Comparison of ENCODE assay signal across 7 mouse cellular contexts in genomic region chr5:115133358-115134066, GRCm38 (mm10). TPM values are rescaled to one million over a fixed set of nuclear protein-coding genes. Genes with fewer than 3 reads are reported as not detected.
DNase-seq lines count a peak whose midpoint lies in the region; ATAC-seq and TF ChIP-seq lines count a peak whose summit lies in the region.

No protein-coding gene starts in this region.

- no peak for ATAC-seq in neural tube, embryonic 11.5 days (ENCODE audit: insufficient read depth, low FRiP score, low TSS enrichment)
- no peak for ATAC-seq in forebrain, embryonic 13.5 days
- no peak for ATAC-seq in limb, embryonic 14.5 days (ENCODE audit: low FRiP score, low read depth)
- ATAC-seq in stomach, embryonic 16.5 days (ENCODE audit: insufficient read depth, low FRiP score): no peak

- DNase-seq in neural tube, embryonic 11.5 days (ENCODE audit: low spot score): no peak
- DNase-seq in neural tube, embryonic 10.5 days (ENCODE audit: extremely low spot score, low spot score): no peak
- no peak for DNase-seq in limb, embryonic 14.5 days (ENCODE audit: low spot score)
- DNase-seq in adrenal gland, adult (ENCODE audit: inconsistent age in 2 of 2, low spot score in 1 of 2): no peak
- DNase-seq in adrenal gland, postnatal 14 days: no peak

- peaks cover 9% of the 10 kb centered on the region for H3K4me1 ChIP-seq in neural tube, embryonic 11.5 days (ENCODE audit: control insufficient read depth, insufficient read depth, low read length)
- H3K4me1 ChIP-seq in forebrain, embryonic 13.5 days: peaks cover 19% of the 10 kb centered on the region
- peaks cover 17% of the 10 kb centered on the region for H3K4me1 ChIP-seq in limb, embryonic 14.5 days (ENCODE audit: control insufficient read depth, insufficient read depth, low read length)
- peaks cover 10% of the 10 kb centered on the region for H3K4me1 ChIP-seq in stomach, embryonic 16.5 days (ENCODE audit: control insufficient read depth, insufficient read depth, low read length)

- TF ChIP-seq POLR2A in limb, embryonic 14.5 days (IDR thresholded peaks at IDR 0.05; ENCODE audit: borderline replicate concordance, extremely low read depth, insufficient read depth, insufficient read length): no peak

- whole genome bisulfite sequencing in neural tube, embryonic 11.5 days: 64% methylated on average over 6 of the region's 6 CpGs
- WGBS in forebrain, embryonic 13.5 days: 58% methylated on average over 6 of the region's 6 CpGs
- WGBS in limb, embryonic 14.5 days: 48% methylated on average over 6 of the region's 6 CpGs
- 61% methylated on average over 6 of the region's 6 CpGs for WGBS in stomach, embryonic 16.5 days

- H3K27ac ChIP-seq in neural tube, embryonic 11.5 days (ENCODE audit: low read depth, low read length): no peak overlapping the region
- H3K27ac ChIP-seq in forebrain, embryonic 13.5 days: no peak overlapping the region
- no peak overlapping the region for H3K27ac ChIP-seq in limb, embryonic 14.5 days (replicated peaks; ENCODE audit: low read depth, low read length)
- no peak overlapping the region for H3K27ac ChIP-seq in stomach, embryonic 16.5 days (ENCODE audit: low read length)

- no peaks in the 10 kb centered on the region for H3K9me3 ChIP-seq in neural tube, embryonic 11.5 days (ENCODE audit: control insufficient read depth, low read length)
- no peaks in the 10 kb centered on the region for H3K9me3 ChIP-seq in forebrain, embryonic 13.5 days (replicated peaks)
- H3K9me3 ChIP-seq in limb, embryonic 14.5 days (ENCODE audit: control insufficient read depth, low read length): no peaks in the 10 kb centered on the region
- no peaks in the 10 kb centered on the region for H3K9me3 ChIP-seq in stomach, embryonic 16.5 days (replicated peaks; ENCODE audit: control insufficient read depth, low read length)

- H3K4me2 ChIP-seq in neural tube, embryonic 11.5 days (ENCODE audit: low read depth): peak overlapping the region; percentile 98
- peak overlapping the region; percentile 92 for H3K4me2 ChIP-seq in forebrain, embryonic 13.5 days
- H3K4me2 ChIP-seq in limb, embryonic 14.5 days (replicated peaks; ENCODE audit: low read depth, low read length, severe bottlenecking): peak overlapping the region; percentile 84
- H3K4me2 ChIP-seq in stomach, embryonic 16.5 days (ENCODE audit: low read depth, low read length): peak overlapping the region; percentile 99

- H3K9ac ChIP-seq in neural tube, embryonic 11.5 days (ENCODE audit: low read length): peak overlapping the region; percentile 90
- peak overlapping the region; percentile 89 for H3K9ac ChIP-seq in forebrain, embryonic 13.5 days
- peak overlapping the region; percentile 85 for H3K9ac ChIP-seq in limb, embryonic 14.5 days (ENCODE audit: low read depth, low read length, severe bottlenecking)
- peak overlapping the region; percentile 89; the same call in 1 of the 2 replicates for H3K9ac ChIP-seq in stomach, embryonic 16.5 days (ENCODE audit: low read length)

- H3K27me3 ChIP-seq in neural tube, embryonic 11.5 days (ENCODE audit: control insufficient read depth, insufficient read depth, low read length): no peaks in the 10 kb centered on the region
- no peaks in the 10 kb centered on the region for H3K27me3 ChIP-seq in forebrain, embryonic 13.5 days
- no peaks in the 10 kb centered on the region for H3K27me3 ChIP-seq in limb, embryonic 14.5 days (ENCODE audit: control insufficient read depth, insufficient read depth, low read length)
- H3K27me3 ChIP-seq in stomach, embryonic 16.5 days (ENCODE audit: control insufficient read depth, insufficient read depth, low read length): no peaks in the 10 kb centered on the region

- H3K36me3 ChIP-seq in neural tube, embryonic 11.5 days (ENCODE audit: control insufficient read depth, insufficient read depth, low read length): peaks cover 4% of the 10 kb centered on the region; the same call in 1 of the 2 replicates
- H3K36me3 ChIP-seq in forebrain, embryonic 13.5 days (ENCODE audit: poor library complexity, severe bottlenecking): peaks cover 18% of the 10 kb centered on the region
- peaks cover 21% of the 10 kb centered on the region for H3K36me3 ChIP-seq in limb, embryonic 14.5 days (ENCODE audit: control insufficient read depth, insufficient read depth, low read length)
- H3K36me3 ChIP-seq in stomach, embryonic 16.5 days (ENCODE audit: control insufficient read depth, insufficient read depth, low read length): no peaks in the 10 kb centered on the region

- peak overlapping the region; percentile 98 for H3K4me3 ChIP-seq in neural tube, embryonic 11.5 days (ENCODE audit: low read depth, low read length)
- peak overlapping the region; percentile 89 for H3K4me3 ChIP-seq in forebrain, embryonic 13.5 days
- peak overlapping the region; percentile 94 for H3K4me3 ChIP-seq in limb, embryonic 14.5 days (replicated peaks; ENCODE audit: low read length)
- H3K4me3 ChIP-seq in stomach, embryonic 16.5 days (replicated peaks; ENCODE audit: low read length): peak overlapping the region; percentile 86

RNA-seq across cellular contexts. Expression of gene Unc119b, which starts 1.3 kb away (rescaled TPM):
- polyA plus RNA-seq in neural tube, embryonic 11.5 days (2014; fragmentation: Nextera tagmentation; extraction: Ambion mirVana): 67.7 and 73.4 TPM in 2 replicates
- 44.8 and 49.9 TPM in 2 replicates for polyA plus RNA-seq in forebrain, embryonic 13.5 days (2015; fragmentation: Nextera tagmentation; extraction: Ambion mirVana)
- polyA plus RNA-seq in limb, embryonic 14.5 days (2012; rRNA removed): 44.3 and 53.9 TPM in 2 replicates
- polyA plus RNA-seq in limb, embryonic 14.5 days (2014; fragmentation: Nextera tagmentation; extraction: Ambion mirVana): 38.4 and 41.1 TPM in 2 replicates
- polyA plus RNA-seq in stomach, embryonic 16.5 days (2015; fragmentation: Nextera tagmentation; extraction: Ambion mirVana): 22.2 and 25.4 TPM in 2 replicates
- total RNA-seq in adrenal gland, postnatal 14 days (2021): 36.9 and 42.8 TPM in 2 replicates

RNA-seq across cellular contexts. Expression of gene Acads, which starts 14.4 kb away (rescaled TPM):
- 27.7 and 31.3 TPM in 2 replicates for polyA plus RNA-seq in neural tube, embryonic 11.5 days (2014; fragmentation: Nextera tagmentation; extraction: Ambion mirVana)
- polyA plus RNA-seq in forebrain, embryonic 13.5 days (2015; fragmentation: Nextera tagmentation; extraction: Ambion mirVana): 27.7 and 28.6 TPM in 2 replicates
- polyA plus RNA-seq in limb, embryonic 14.5 days (2012; rRNA removed): 50.5 and 59.8 TPM in 2 replicates
- 27.6 and 30.9 TPM in 2 replicates for polyA plus RNA-seq in limb, embryonic 14.5 days (2014; fragmentation: Nextera tagmentation; extraction: Ambion mirVana)
- polyA plus RNA-seq in stomach, embryonic 16.5 days (2015; fragmentation: Nextera tagmentation; extraction: Ambion mirVana): 50.8 and 53.3 TPM in 2 replicates
- 308 and 317 TPM in 2 replicates for total RNA-seq in adrenal gland, postnatal 14 days (2021)

RNA-seq across cellular contexts. Expression of gene Mlec, which starts 24.5 kb away (rescaled TPM):
- polyA plus RNA-seq in neural tube, embryonic 11.5 days (2014; fragmentation: Nextera tagmentation; extraction: Ambion mirVana): 50.1 and 56.9 TPM in 2 replicates
- 23.5 and 25.9 TPM in 2 replicates for polyA plus RNA-seq in forebrain, embryonic 13.5 days (2015; fragmentation: Nextera tagmentation; extraction: Ambion mirVana)
- 182 and 215 TPM in 2 replicates for polyA plus RNA-seq in limb, embryonic 14.5 days (2012; rRNA removed)
- 73.7 and 77.8 TPM in 2 replicates for polyA plus RNA-seq in limb, embryonic 14.5 days (2014; fragmentation: Nextera tagmentation; extraction: Ambion mirVana)
- 66.2 and 68.8 TPM in 2 replicates for polyA plus RNA-seq in stomach, embryonic 16.5 days (2015; fragmentation: Nextera tagmentation; extraction: Ambion mirVana)
- total RNA-seq in adrenal gland, postnatal 14 days (2021): 140 and 144 TPM in 2 replicates

RNA-seq across cellular contexts. Expression of gene Gm10401, which starts 35.4 kb away (rescaled TPM):
- polyA plus RNA-seq in neural tube, embryonic 11.5 days (2014; fragmentation: Nextera tagmentation; extraction: Ambion mirVana): 27.2 and 29.5 TPM in 2 replicates
- polyA plus RNA-seq in forebrain, embryonic 13.5 days (2015; fragmentation: Nextera tagmentation; extraction: Ambion mirVana): 38.4 and 40.9 TPM in 2 replicates
- not detected in 2 replicates for polyA plus RNA-seq in limb, embryonic 14.5 days (2012; rRNA removed)
- 58.2 and 63.5 TPM in 2 replicates for polyA plus RNA-seq in limb, embryonic 14.5 days (2014; fragmentation: Nextera tagmentation; extraction: Ambion mirVana)
- polyA plus RNA-seq in stomach, embryonic 16.5 days (2015; fragmentation: Nextera tagmentation; extraction: Ambion mirVana): 20.2 and 27.8 TPM in 2 replicates
- not detected in 2 replicates for total RNA-seq in adrenal gland, postnatal 14 days (2021)
